Mouse (Mus musculus): ENCODE results near the gene Odr4. TPM values are rescaled to one million over a fixed set of nuclear protein-coding genes. Genes with fewer than 3 reads are reported as not detected.

The Odr4 gene
- total RNA-seq, 1 experiment from 2014 or later = 85.9 TPM

DNA sequence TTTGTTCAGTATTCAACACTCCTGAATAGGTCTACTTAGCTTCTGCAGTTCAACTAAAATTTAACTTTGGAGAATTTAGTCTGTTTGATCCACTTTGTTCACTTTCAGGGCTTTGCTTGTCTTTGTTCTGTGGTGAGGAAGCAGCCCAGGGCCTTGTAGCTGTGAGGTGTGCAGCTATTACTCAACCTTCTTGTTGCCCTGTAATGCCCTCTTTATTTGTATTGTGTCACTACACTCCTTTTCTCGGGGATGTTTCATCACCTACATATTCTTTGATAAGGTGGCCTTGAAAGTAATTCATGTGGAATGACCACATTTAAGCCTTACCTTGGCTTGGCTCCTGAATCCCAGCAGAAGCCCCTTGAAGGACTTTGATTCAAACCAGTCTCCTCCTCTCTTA, 32.0 kb downstream of the Odr4 start:
- ATAC-seq (replicated peaks; ENCODE audit: insufficient number of reproducible peaks, low FRiP score, low TSS enrichment, poor library complexity, severe bottlenecking) = no peak

GRCm38 (mm10) chr1:150335111-150335510, 57.8 kb downstream of the Odr4 start:
- ATAC-seq (replicated peaks; ENCODE audit: insufficient number of reproducible peaks, low FRiP score, low TSS enrichment, poor library complexity, severe bottlenecking) = no peak

- ATAC-seq (replicated peaks; ENCODE audit: insufficient number of reproducible peaks, low FRiP score, low TSS enrichment, poor library complexity, severe bottlenecking) = no peak
Measured at GRCm38 (mm10) chr1:150319205-150319604, 73.7 kb downstream of the Odr4 start, which contains the start of gene Pdc. TSS of gene Pdc (plus strand) at chr1:150319417.

Other genes with a start within 250 kb of the Odr4 start
- gene Pdc, start 73.7 kb downstream of the Odr4 start, total RNA-seq (2017) = 0.21 TPM in 1 of 3 replicates, not detected in the others
- gene Tpr, start 242 bp downstream of the Odr4 start, total RNA-seq (2017) = 360 to 609 TPM (median 541 TPM) in 3 replicates
- 1.2 TPM in 1 of 3 replicates, not detected in the others for gene Prg4, start 73.1 kb upstream of the Odr4 start, total RNA-seq (2017)